In genomic region chr19:57943308-57943707, GRCm38 (mm10) we compare ENCODE assay signal across 28 mouse cellular contexts.
"Had no signal": no experiment of that assay in that cellular context is flagged by ENCODE, and none has a peak within 500 bp of the region (broad histone marks: within the 10 kb centered on the region; RNA-seq: fewer than 3 reads in every experiment).

No protein-coding gene starts in this region.

- H3K27me3 ChIP-seq: embryonic facial prominence, embryonic 12.5 days; embryonic facial prominence, embryonic 13.5 days; embryonic facial prominence, embryonic 15.5 days; forebrain, embryonic 12.5 days; forebrain, embryonic 13.5 days; forebrain, embryonic 15.5 days had no signal

- H3K9ac ChIP-seq: embryonic facial prominence, embryonic 12.5 days; embryonic facial prominence, embryonic 13.5 days; embryonic facial prominence, embryonic 15.5 days; forebrain, embryonic 12.5 days; forebrain, embryonic 13.5 days; forebrain, embryonic 15.5 days; forebrain, postnatal 0 days had no signal

- H3K4me2 ChIP-seq: embryonic facial prominence, embryonic 12.5 days; embryonic facial prominence, embryonic 13.5 days; embryonic facial prominence, embryonic 15.5 days; forebrain, embryonic 12.5 days; forebrain, embryonic 13.5 days; forebrain, embryonic 15.5 days had no signal

- ATAC-seq: forebrain, embryonic 13.5 days; forebrain, embryonic 14.5 days; forebrain, embryonic 15.5 days; forebrain, embryonic 16.5 days; forebrain, postnatal 0 days had no signal

- DNase-seq: cerebellum, adult 18-20 months; cerebellum, adult 2 months; cerebellum, adult 8-10 months; cerebellum, adult 9-10 months; cerebellum, adult 9-11 months; cerebellum, postnatal 10 days; cerebellum, postnatal 14 days; cerebellum, postnatal 25 days; cerebellum, postnatal 36 days; embryo, embryonic 11 days; forebrain, postnatal 0 days; gastrocnemius, adult 2 months; gastrocnemius, postnatal 10 days; gastrocnemius, postnatal 14 days; gastrocnemius, postnatal 25 days; gastrocnemius, postnatal 36 days; heart, adult 18-20 months had no signal

- H3K36me3 ChIP-seq: embryonic facial prominence, embryonic 15.5 days; forebrain, embryonic 10.5 days; forebrain, embryonic 12.5 days; forebrain, embryonic 15.5 days had no signal

- H3K4me1 ChIP-seq: embryonic facial prominence, embryonic 10.5 days; embryonic facial prominence, embryonic 12.5 days; embryonic facial prominence, embryonic 13.5 days; embryonic facial prominence, embryonic 15.5 days had no signal

- H3K9me3 ChIP-seq: embryonic facial prominence, embryonic 10.5 days; embryonic facial prominence, embryonic 12.5 days; embryonic facial prominence, embryonic 13.5 days; embryonic facial prominence, embryonic 15.5 days; forebrain, embryonic 10.5 days; forebrain, embryonic 12.5 days; forebrain, embryonic 13.5 days; forebrain, embryonic 15.5 days had no signal

- H3K27ac ChIP-seq: embryonic facial prominence, embryonic 10.5 days; embryonic facial prominence, embryonic 12.5 days; embryonic facial prominence, embryonic 13.5 days; embryonic facial prominence, embryonic 15.5 days; forebrain, embryonic 10.5 days; forebrain, embryonic 12.5 days; forebrain, embryonic 13.5 days; forebrain, embryonic 15.5 days; gastrocnemius, adult 2 months had no signal

- H3K4me3 ChIP-seq: embryonic facial prominence, embryonic 10.5 days; embryonic facial prominence, embryonic 12.5 days; embryonic facial prominence, embryonic 13.5 days; embryonic facial prominence, embryonic 15.5 days; erythroblast, embryonic 14.5 days; forebrain, embryonic 10.5 days; forebrain, embryonic 12.5 days; forebrain, embryonic 13.5 days; forebrain, embryonic 15.5 days; gastrocnemius, adult 2 months had no signal
